In genomic region chr10:8130472-8131241, GRCm38 (mm10) we compare ENCODE assay signal across 8 mouse cellular contexts.
DNase-seq lines count a peak whose midpoint lies in the region; ATAC-seq lines count a peak whose summit lies in the region.

No protein-coding gene starts in this region.

- no peak overlapping the region for H3K4me3 ChIP-seq in stomach, embryonic 15.5 days (replicated peaks)

- no peak overlapping the region for H3K9ac ChIP-seq in stomach, embryonic 15.5 days

- intact Hi-C loops in left cerebral cortex, postnatal 14 days (cut with DNase I): no loop called here

- H3K4me2 ChIP-seq in stomach, embryonic 15.5 days: peak overlapping the region; percentile 35; the same call in 1 of the 2 replicates

- 32% methylated on average over 18 of the region's 18 CpGs for WGBS in stomach, embryonic 15.5 days

- no peaks in the 10 kb centered on the region for H3K9me3 ChIP-seq in stomach, embryonic 15.5 days

- H3K27ac ChIP-seq in stomach, embryonic 15.5 days: no peak overlapping the region

- no peaks in the 10 kb centered on the region for H3K27me3 ChIP-seq in stomach, embryonic 15.5 days (replicated peaks)

- DNase-seq in heart, adult 11 months: peak; percentile 79
- no peak for DNase-seq in heart, adult 8-10 months (ENCODE audit: low spot score)
- peak; percentile 6 for DNase-seq in thymus, postnatal 25 days
- DNase-seq in thymus, postnatal 36 days: no peak
- DNase-seq in left cerebral cortex, postnatal 14 days (ENCODE audit: low spot score in 2 of 2): peak; percentile 65 to 77
- DNase-seq in adrenal gland, adult 2 months: no peak
- no peak for DNase-seq in B cell, adult 2 months

- peak; percentile 26; the same call in 1 of the 2 replicates for ATAC-seq in stomach, embryonic 15.5 days (ENCODE audit: insufficient read depth, low FRiP score, low read depth)

- H3K36me3 ChIP-seq in stomach, embryonic 15.5 days: no peaks in the 10 kb centered on the region

- no peaks in the 10 kb centered on the region for H3K4me1 ChIP-seq in stomach, embryonic 15.5 days

Comparison
In these comparisons a context has a peak if more than half of its experiments do, and no peak if none do; other contexts are left out.
1. DNase-seq: peak in heart, adult 11 months (single experiment), thymus, postnatal 25 days (single experiment) and left cerebral cortex, postnatal 14 days (2 of 2); none in heart, adult 8-10 months (single experiment), thymus, postnatal 36 days (0 of 2), adrenal gland, adult 2 months (single experiment) and B cell, adult 2 months (0 of 2).